Mouse (Mus musculus) liver, embryonic 14.5 days (tissue): Measurements from ENCODE around the gene Ahnak.

Experiments
- CTCF ChIP-seq: IDR thresholded peaks from 2 replicates; pipeline ENCODE4 v1.5.1; 2016; ENCODE audit warnings: antibody characterized with exemption, low read depth, control low read depth
- EP300 ChIP-seq: IDR thresholded peaks from 2 replicates; pipeline ENCODE4 v1.6.1; 2016; ENCODE audit warnings: antibody characterized with exemption, low read depth

GRCm38 (mm10) chr19:8941136-8941514, 48.0 kb upstream of the Ahnak start:
- no peak for TF ChIP-seq CTCF
- TF ChIP-seq EP300: no peak
